Mouse (Mus musculus) heart, adult 9 months (tissue): ENCODE data around the gene Hdac9.

Experiments
- DNase-seq, 2 experiments: peaks; one replicate each; pipeline ENCODE4 v3.0.0; 2022; ENCODE audit warnings: low spot score in 2 of 2

The Hdac9 gene

GRCm38 (mm10) chr12:34714266-34714939 lies 202.5 kb downstream of the Hdac9 start:
- DNase-seq = peak; percentile 16 to 25

GRCm38 (mm10) chr12:34697981-34698380 lies 218.9 kb downstream of the Hdac9 start:
- DNase-seq = no peak

- DNase-seq = no peak
Measured at GRCm38 (mm10) chr12:34696736-34697135, 220.2 kb downstream of the Hdac9 start.

- no peak for DNase-seq
Measured at GRCm38 (mm10) chr12:34688941-34689340, 228.0 kb downstream of the Hdac9 start.

- no peak for DNase-seq
Measured at GRCm38 (mm10) chr12:34683375-34683774, 233.5 kb downstream of the Hdac9 start.

- no peak for DNase-seq
Measured at GRCm38 (mm10) chr12:34682657-34683056, 234.2 kb downstream of the Hdac9 start.

- no peak for DNase-seq
Measured at GRCm38 (mm10) chr12:34680576-34680975, 236.3 kb downstream of the Hdac9 start.

GRCm38 (mm10) chr12:34677110-34677509 lies 239.8 kb downstream of the Hdac9 start:
- no peak for DNase-seq

GRCm38 (mm10) chr12:34674235-34674634 lies 242.7 kb downstream of the Hdac9 start:
- no peak for DNase-seq

- DNase-seq = no peak
Measured at GRCm38 (mm10) chr12:34673539-34673938, 243.4 kb downstream of the Hdac9 start.

- DNase-seq = peak; percentile 37 to 57
Measured at GRCm38 (mm10) chr12:34664758-34665157, 252.1 kb downstream of the Hdac9 start.

GRCm38 (mm10) chr12:34661378-34661777 lies 255.5 kb downstream of the Hdac9 start:
- no peak for DNase-seq

- DNase-seq = no peak
Measured at GRCm38 (mm10) chr12:34660027-34660426, 256.9 kb downstream of the Hdac9 start.

- DNase-seq = no peak
Measured at GRCm38 (mm10) chr12:34658568-34658967, 258.3 kb downstream of the Hdac9 start.

GRCm38 (mm10) chr12:34658119-34658518 lies 258.8 kb downstream of the Hdac9 start:
- DNase-seq = peak in 1 of 2 experiments; percentile 13

GRCm38 (mm10) chr12:34653615-34654014 lies 263.3 kb downstream of the Hdac9 start:
- no peak for DNase-seq

- no peak for DNase-seq
Measured at GRCm38 (mm10) chr12:34648753-34649152, 268.1 kb downstream of the Hdac9 start.

- no peak for DNase-seq
Measured at GRCm38 (mm10) chr12:34641705-34642259, 275.1 kb downstream of the Hdac9 start.

- no peak for DNase-seq
Measured at GRCm38 (mm10) chr12:34637238-34638124, 279.4 kb downstream of the Hdac9 start.

- no peak for DNase-seq
Measured at GRCm38 (mm10) chr12:34619101-34619500, 297.8 kb downstream of the Hdac9 start.

- no peak for DNase-seq
Measured at GRCm38 (mm10) chr12:34618321-34618720, 298.6 kb downstream of the Hdac9 start.

GRCm38 (mm10) chr12:34617836-34618235 lies 299.1 kb downstream of the Hdac9 start:
- DNase-seq = no peak

- DNase-seq = no peak
Measured at GRCm38 (mm10) chr12:34614796-34615195, 302.1 kb downstream of the Hdac9 start.
